Mouse (Mus musculus): Measurements from ENCODE around the gene Tmem131l. TPM values are rescaled to one million over a fixed set of nuclear protein-coding genes. Genes with fewer than 3 reads are reported as not detected.
A peak's percentile ranks its signal among the peaks of the same experiment; 100 is the strongest.

Gene Tmem131l
- polyA plus RNA-seq, 1 experiment from 2014 or later, result 18.4 TPM

GRCm38 (mm10) chr3:83947476-83948245, 92.3 kb downstream of the Tmem131l start:
- no peaks in the 10 kb centered on the region for H3K36me3 ChIP-seq (ENCODE audit: insufficient read depth, low read length)
- 58% methylated on average over 8 of the region's 8 CpGs for WGBS
- TF ChIP-seq EP300 (IDR thresholded peaks at IDR 0.05), result no peak
- TF ChIP-seq CTCF (IDR thresholded peaks at IDR 0.05), result no peak
- H3K27me3 ChIP-seq (replicated peaks; ENCODE audit: insufficient read depth, low read length), result no peaks in the 10 kb centered on the region
- no peaks in the 10 kb centered on the region for H3K4me1 ChIP-seq (ENCODE audit: insufficient read depth, low read depth, low read length)
- no peak overlapping the region for H3K9ac ChIP-seq (replicated peaks; ENCODE audit: low read depth)
- no peak overlapping the region for H3K4me2 ChIP-seq (replicated peaks; ENCODE audit: low read depth, low read length)
- DNase-seq (ENCODE audit: low spot score) (peak; percentile 17), ATAC-seq (no peak)
- H3K27ac ChIP-seq (ENCODE audit: low read length), result no peak overlapping the region
- no peak overlapping the region for H3K4me3 ChIP-seq (ENCODE audit: low read depth, low read length)
- H3K9me3 ChIP-seq (ENCODE audit: low read length), result no peaks in the 10 kb centered on the region

- Histone ChIP-seq H3K27ac (ENCODE audit: low read length) (no peak overlapping the region), H3K4me2 (replicated peaks; ENCODE audit: low read depth, low read length) (no peak overlapping the region), H3K4me1 (ENCODE audit: insufficient read depth, low read depth, low read length) (no peaks in the 10 kb centered on the region), H3K27me3 (replicated peaks; ENCODE audit: insufficient read depth, low read length) (no peaks in the 10 kb centered on the region), H3K9me3 (ENCODE audit: low read length) (no peaks in the 10 kb centered on the region), H3K36me3 (ENCODE audit: insufficient read depth, low read length) (no peaks in the 10 kb centered on the region), H3K9ac (replicated peaks; ENCODE audit: low read depth) (no peak overlapping the region), H3K4me3 (ENCODE audit: low read depth, low read length) (no peak overlapping the region)
- ATAC-seq (peak; percentile 44), DNase-seq (ENCODE audit: low spot score) (peak; percentile 70)
- 60% methylated on average over 1 of the region's 1 CpGs for WGBS
- no peak for TF ChIP-seq EP300 (IDR thresholded peaks at IDR 0.05)
- peak; percentile 67 for TF ChIP-seq CTCF (IDR thresholded peaks at IDR 0.05)
Observed at GRCm38 (mm10) chr3:83946848-83947247, 93.1 kb downstream of the Tmem131l start.

GRCm38 (mm10) chr3:83943691-83944090, 96.3 kb downstream of the Tmem131l start:
- no peak for TF ChIP-seq CTCF (IDR thresholded peaks at IDR 0.05)
- TF ChIP-seq EP300 (IDR thresholded peaks at IDR 0.05), result no peak
- Histone ChIP-seq H3K27me3 (replicated peaks; ENCODE audit: insufficient read depth, low read length) (no peaks in the 10 kb centered on the region), H3K4me3 (ENCODE audit: low read depth, low read length) (no peak overlapping the region), H3K4me1 (ENCODE audit: insufficient read depth, low read depth, low read length) (no peaks in the 10 kb centered on the region), H3K36me3 (ENCODE audit: insufficient read depth, low read length) (0 out of 2 replicates have a peak, but pooled peaks cover 3% of the 10 kb centered on the region), H3K27ac (ENCODE audit: low read length) (no peak overlapping the region), H3K9ac (replicated peaks; ENCODE audit: low read depth) (no peak overlapping the region), H3K4me2 (replicated peaks; ENCODE audit: low read depth, low read length) (no peak overlapping the region), H3K9me3 (ENCODE audit: low read length) (no peaks in the 10 kb centered on the region)
- ATAC-seq, result no peak
- DNase-seq (ENCODE audit: low spot score), result no peak
- WGBS, result 93% methylated on average over 2 of the region's 2 CpGs

GRCm38 (mm10) chr3:83943212-83943611, 96.8 kb downstream of the Tmem131l start:
- peaks cover 7% of the 10 kb centered on the region; the same call in 1 of the 2 replicates for H3K36me3 ChIP-seq (ENCODE audit: insufficient read depth, low read length)
- DNase-seq (ENCODE audit: low spot score) (peak; percentile 14), ATAC-seq (peak; percentile 50; the same call in 1 of the 2 replicates)
- H3K27me3 ChIP-seq (replicated peaks; ENCODE audit: insufficient read depth, low read length), result no peaks in the 10 kb centered on the region
- H3K4me2 ChIP-seq (replicated peaks; ENCODE audit: low read depth, low read length), result no peak overlapping the region
- H3K9ac ChIP-seq (replicated peaks; ENCODE audit: low read depth), result no peak overlapping the region
- 72% methylated on average over 4 of the region's 4 CpGs for WGBS
- H3K9me3 ChIP-seq (ENCODE audit: low read length), result no peaks in the 10 kb centered on the region
- no peaks in the 10 kb centered on the region for H3K4me1 ChIP-seq (ENCODE audit: insufficient read depth, low read depth, low read length)
- no peak overlapping the region for H3K27ac ChIP-seq (ENCODE audit: low read length)
- no peak overlapping the region for H3K4me3 ChIP-seq (ENCODE audit: low read depth, low read length)
- no peak for TF ChIP-seq EP300 (IDR thresholded peaks at IDR 0.05)
- no peak for TF ChIP-seq CTCF (IDR thresholded peaks at IDR 0.05)

- Histone ChIP-seq H3K4me1 (ENCODE audit: insufficient read depth, low read depth, low read length) (no peaks in the 10 kb centered on the region), H3K4me3 (ENCODE audit: low read depth, low read length) (no peak overlapping the region), H3K36me3 (ENCODE audit: insufficient read depth, low read length) (peaks cover 11% of the 10 kb centered on the region; the same call in 1 of the 2 replicates), H3K27ac (ENCODE audit: low read length) (no peak overlapping the region), H3K9ac (replicated peaks; ENCODE audit: low read depth) (no peak overlapping the region), H3K4me2 (replicated peaks; ENCODE audit: low read depth, low read length) (no peak overlapping the region), H3K9me3 (ENCODE audit: low read length) (no peaks in the 10 kb centered on the region), H3K27me3 (replicated peaks; ENCODE audit: insufficient read depth, low read length) (no peaks in the 10 kb centered on the region)
- no peak for ATAC-seq
- no peak for TF ChIP-seq EP300 (IDR thresholded peaks at IDR 0.05)
- TF ChIP-seq CTCF (IDR thresholded peaks at IDR 0.05), result no peak
- no peak for DNase-seq (ENCODE audit: low spot score)
- WGBS, result 70% methylated on average over 4 of the region's 4 CpGs
Observed at GRCm38 (mm10) chr3:83941921-83942320, 98.1 kb downstream of the Tmem131l start.

- no peak for DNase-seq (ENCODE audit: low spot score)
- no peaks in the 10 kb centered on the region for H3K27me3 ChIP-seq (replicated peaks; ENCODE audit: insufficient read depth, low read length)
- ATAC-seq, result no peak; the same call in 1 of the 2 replicates
- 49% methylated on average over 5 of the region's 5 CpGs for WGBS
- H3K4me2 ChIP-seq (replicated peaks; ENCODE audit: low read depth, low read length), result no peak overlapping the region
- H3K36me3 ChIP-seq (ENCODE audit: insufficient read depth, low read length), result peaks cover 11% of the 10 kb centered on the region; the same call in 1 of the 2 replicates
- TF ChIP-seq EP300 (IDR thresholded peaks at IDR 0.05), result no peak
- no peak for TF ChIP-seq CTCF (IDR thresholded peaks at IDR 0.05)
- no peaks in the 10 kb centered on the region for H3K4me1 ChIP-seq (ENCODE audit: insufficient read depth, low read depth, low read length)
- no peak overlapping the region for H3K27ac ChIP-seq (ENCODE audit: low read length)
- no peak overlapping the region for H3K4me3 ChIP-seq (ENCODE audit: low read depth, low read length)
- H3K9ac ChIP-seq (replicated peaks; ENCODE audit: low read depth), result no peak overlapping the region
- H3K9me3 ChIP-seq (ENCODE audit: low read length), result no peaks in the 10 kb centered on the region
Observed at GRCm38 (mm10) chr3:83938871-83939270, 101.1 kb downstream of the Tmem131l start.

Data from lung, postnatal 0 days (tissue).